Mouse (Mus musculus): ENCODE measurements around the gene Tmem151a. TPM values are rescaled to one million over a fixed set of nuclear protein-coding genes. Genes with fewer than 3 reads are reported as not detected.

Tmem151a gene
- total and polyA plus RNA-seq, 3 experiments = not detected

GRCm38 (mm10) chr19:5106074-5106473 is 20.7 kb upstream of the Tmem151a start:
- Histone ChIP-seq H3K4me3 (replicated peaks in 1 of 3; ENCODE audit: low read depth in 2 of 3, low read length in 2 of 3, poor library complexity in 1 of 3) (peak overlapping the region; percentile 78 to 85 (median 81)), H3K79me2 (replicated peaks; ENCODE audit: control insufficient read depth, extremely low read depth, insufficient read depth, poor library complexity, severe bottlenecking) (peaks cover 5% of the 10 kb centered on the region; the same call in 1 of the 2 replicates), H3K27me3 (replicated peaks) (no peaks in the 10 kb centered on the region), H3K4me2 (ENCODE audit: insufficient read depth, low read depth, poor library complexity, severe bottlenecking) (peak overlapping the region; percentile 88), H3K27ac (ENCODE audit: insufficient read depth, low read depth) (no peak overlapping the region; the same call in 1 of the 2 replicates), H3K36me3 (replicated peaks in 1 of 2; ENCODE audit: control insufficient read depth in 1 of 2, insufficient read depth in 1 of 2, low read length in 1 of 2) (peaks cover 46 to 73% of the 10 kb centered on the region in 2 experiments), H3K9me3 (replicated peaks; ENCODE audit: low read length) (no peaks in the 10 kb centered on the region), H3K4me1 (ENCODE audit: control insufficient read depth in 1 of 2, insufficient read depth in 2 of 2) (peaks cover 6 to 22% of the 10 kb centered on the region in 2 experiments; a peak in 3 of 4 replicates), H3K9ac (ENCODE audit: insufficient read depth, low read depth) (peak overlapping the region; percentile 84)
- TF ChIP-seq CHD1 (IDR thresholded peaks at IDR 0.05; ENCODE audit: low read depth, low read length) (0 out of 2 replicates have a peak, but pooled peaks have one; percentile 37), KAT2A (IDR thresholded peaks at IDR 0.05; ENCODE audit: insufficient replicate concordance, low read length) (no peak)
- in situ Hi-C loops (cut with MboI; ENCODE audit: low pct_ligation_motif_present, low pct_unique_long_range_greater_than_20kb, low sequenced_read_pairs) = no loop called here
- no peak for DNase-seq (ENCODE audit: extremely low read depth)
- dilution Hi-C loops (cut with MboI; ENCODE audit: extremely low pct_ligation_motif_present, extremely low pct_unique_long_range_greater_than_20kb, low sequenced_read_pairs) = no loop called here

DNA sequence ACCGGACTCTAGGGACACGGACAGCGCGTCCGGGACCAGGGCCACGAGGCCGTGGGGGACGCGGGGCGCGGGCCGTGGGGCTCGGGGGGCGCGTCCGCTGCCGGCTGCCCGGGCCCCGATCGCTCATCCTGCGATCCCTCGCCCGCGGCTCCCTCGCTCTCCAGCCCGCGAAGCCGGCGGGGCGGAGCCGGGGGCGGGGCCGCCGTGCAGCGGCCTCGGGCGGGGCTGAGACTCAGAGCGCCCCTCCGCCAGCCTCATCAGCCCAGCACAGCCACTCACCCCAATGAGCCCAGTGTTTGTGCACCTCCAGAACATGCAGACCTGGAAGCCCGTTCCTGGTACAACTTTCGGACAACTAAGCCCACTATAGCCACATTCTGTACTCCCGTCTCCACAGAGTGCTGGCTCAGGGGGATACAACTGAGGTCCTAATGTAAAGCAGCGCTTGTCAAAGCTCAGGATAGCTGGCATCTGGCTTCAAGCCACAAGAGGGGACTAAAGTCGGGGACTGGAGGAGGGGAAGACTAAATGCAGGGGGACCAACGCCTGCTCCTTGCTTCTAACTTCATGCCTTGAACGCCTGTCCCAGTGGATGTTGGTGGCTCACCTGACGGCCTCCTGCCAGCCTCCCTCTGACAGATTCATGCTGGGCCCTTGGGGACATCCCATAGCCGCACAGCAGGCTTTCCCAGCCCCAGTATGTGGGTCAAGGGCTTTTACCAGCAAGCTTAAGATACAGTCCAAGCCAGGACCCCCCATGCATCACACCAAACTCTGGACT is 13.2 kb upstream of the Tmem151a start, which contains the start of gene Cnih2:
Cnih2 (minus strand) TSS at position 159 of the 781 bp plus-strand sequence.
- dilution Hi-C loops (cut with MboI; ENCODE audit: extremely low pct_ligation_motif_present, extremely low pct_unique_long_range_greater_than_20kb, low sequenced_read_pairs) = no loop called here
- in situ Hi-C loops (cut with MboI; ENCODE audit: low pct_ligation_motif_present, low pct_unique_long_range_greater_than_20kb, low sequenced_read_pairs) = no loop called here
- peak within 1 kb of the TSS; percentile 72 for H3K4me2 ChIP-seq (ENCODE audit: insufficient read depth, low read depth, poor library complexity, severe bottlenecking)
- H3K4me1 ChIP-seq (ENCODE audit: control insufficient read depth in 1 of 2, insufficient read depth in 2 of 2) = peaks cover 10% of the 10 kb centered on the region in 2 experiments; a peak in 3 of 4 replicates
- H3K27ac ChIP-seq (ENCODE audit: insufficient read depth, low read depth) = no peak within 1 kb of the TSS
- peak within 1 kb of the TSS; percentile 58 for H3K9ac ChIP-seq (ENCODE audit: insufficient read depth, low read depth)
- TF ChIP-seq KAT2A (IDR thresholded peaks at IDR 0.05; ENCODE audit: insufficient replicate concordance, low read length) (no peak), GABPA (IDR thresholded peaks at IDR 0.05; ENCODE audit: insufficient replicate concordance, low read depth, low read length) (no peak), MAZ (IDR thresholded peaks at IDR 0.05; ENCODE audit: low read depth, low read length) (no peak), ELF1 (IDR thresholded peaks at IDR 0.05; ENCODE audit: low read depth, low read length) (no peak), ZC3H11A (IDR thresholded peaks at IDR 0.05; ENCODE audit: low read depth, low read length) (no peak), JUN (IDR thresholded peaks at IDR 0.05; ENCODE audit: insufficient read depth, low read depth, low read length) (no peak), NRF1 (IDR thresholded peaks at IDR 0.05; ENCODE audit: low read depth, low read length) (no peak), ZNF384 (IDR thresholded peaks at IDR 0.05; ENCODE audit: low read depth, low read length) (no peak), CTCF (conservative IDR thresholded peaks at IDR 0.05 in 1 of 2, IDR thresholded peaks at IDR 0.05 in 1 of 2; ENCODE audit: low read depth in 2 of 2, low read length in 2 of 2) (no peak), TBP (conservative IDR thresholded peaks at IDR 0.05; ENCODE audit: low read depth, low read length) (no peak), ETS1 (conservative IDR thresholded peaks at IDR 0.05; ENCODE audit: low read depth, low read length) (no peak), EP300 (IDR thresholded peaks at IDR 0.05; ENCODE audit: low read length) (no peak), SMC3 (IDR thresholded peaks at IDR 0.05; ENCODE audit: low read depth, low read length) (no peak)
- H3K27me3 ChIP-seq (replicated peaks) = no peaks in the 10 kb centered on the region
- no peak for DNase-seq (ENCODE audit: extremely low read depth)
- H3K79me2 ChIP-seq (replicated peaks; ENCODE audit: control insufficient read depth, extremely low read depth, insufficient read depth, poor library complexity, severe bottlenecking) = no peaks in the 10 kb centered on the region
- H3K9me3 ChIP-seq (replicated peaks; ENCODE audit: low read length) = no peaks in the 10 kb centered on the region
- peaks cover 38 to 55% of the 10 kb centered on the region in 2 experiments for H3K36me3 ChIP-seq (replicated peaks in 1 of 2; ENCODE audit: control insufficient read depth in 1 of 2, insufficient read depth in 1 of 2, low read length in 1 of 2)
- peak within 1 kb of the TSS in 1 of 3 experiments; percentile 34 for H3K4me3 ChIP-seq (replicated peaks in 1 of 3; ENCODE audit: low read depth in 2 of 3, low read length in 2 of 3, poor library complexity in 1 of 3)
